Mouse (Mus musculus) forebrain, embryonic 15.5 days (tissue): ENCODE measurements at regions not wholly inside any gene's neighbourhood (a gene's known extent, or its start where the extent isn't known, plus 50 kb on each side); places are given as distances from the start of the nearest gene placed in this dataset.

Source experiments
- ATAC-seq: fragments of 200-750 bp; cut with Nextera tagmentation; replicated peaks from 2 replicates; pipeline ENCODE4 v1.8.0; 2017; ENCODE audit warnings: mild to moderate bottlenecking, moderate TSS enrichment, moderate library complexity
- H3K27ac ChIP-seq: fragments of 300-500 bp; sonication (generic); replicated peaks from 2 replicates; pipeline ENCODE4 v1.5.1; 2015; ENCODE audit warnings: mild to moderate bottlenecking, inconsistent platforms
- H3K27me3 ChIP-seq: fragments of 300-500 bp; sonication (generic); 2 replicates; pipeline ENCODE4 v1.6.1; 2015; ENCODE audit warnings: inconsistent platforms
- H3K36me3 ChIP-seq: fragments of 300-500 bp; sonication (generic); 2 replicates; pipeline ENCODE4 v1.6.1; 2015; ENCODE audit warnings: mild to moderate bottlenecking, inconsistent platforms
- H3K4me1 ChIP-seq: fragments of 300-500 bp; sonication (generic); 2 replicates; pipeline ENCODE4 v1.6.1; 2015; ENCODE audit warnings: inconsistent platforms
- H3K4me2 ChIP-seq: fragments of 300-500 bp; sonication (generic); replicated peaks from 2 replicates; pipeline ENCODE4 v1.6.1; 2015; ENCODE audit warnings: mild to moderate bottlenecking, inconsistent platforms
- H3K4me3 ChIP-seq: fragments of 300-500 bp; sonication (generic); 2 replicates; pipeline ENCODE4 v1.5.1; 2015; ENCODE audit warnings: mild to moderate bottlenecking, inconsistent platforms
- H3K9ac ChIP-seq: fragments of 300-500 bp; sonication (generic); replicated peaks from 2 replicates; pipeline ENCODE4 v1.6.1; 2015; ENCODE audit warnings: mild to moderate bottlenecking, inconsistent platforms
- H3K9me3 ChIP-seq: fragments of 300-500 bp; sonication (generic); 2 replicates; pipeline ENCODE4 v1.6.1; 2016; ENCODE audit warnings: inconsistent platforms
- WGBS: fragments of 180-500 bp; shearing (Covaris S2); methylation state at CpG from one replicate; pipeline ENCODE4 v1.1.7; 2015; ENCODE audit warnings: mixed read lengths; 5-methylcytosine and 5-hydroxymethylcytosine counted together

- H3K4me1 ChIP-seq = peaks cover 35% of the 10 kb centered on the region
- H3K9ac ChIP-seq = no peak overlapping the region
- WGBS = 45% methylated on average over 2 of the region's 2 CpGs
- H3K27ac ChIP-seq = no peak overlapping the region
- H3K9me3 ChIP-seq = no peaks in the 10 kb centered on the region
- no peak for ATAC-seq
- H3K4me2 ChIP-seq = no peak overlapping the region
- H3K36me3 ChIP-seq = no peaks in the 10 kb centered on the region
- H3K27me3 ChIP-seq = peaks cover 12% of the 10 kb centered on the region
- H3K4me3 ChIP-seq = no peak overlapping the region
These were observed 274.5 kb upstream of the Zfp507 start for GRCm38 (mm10) chr7:36077271-36077670.

DNA sequence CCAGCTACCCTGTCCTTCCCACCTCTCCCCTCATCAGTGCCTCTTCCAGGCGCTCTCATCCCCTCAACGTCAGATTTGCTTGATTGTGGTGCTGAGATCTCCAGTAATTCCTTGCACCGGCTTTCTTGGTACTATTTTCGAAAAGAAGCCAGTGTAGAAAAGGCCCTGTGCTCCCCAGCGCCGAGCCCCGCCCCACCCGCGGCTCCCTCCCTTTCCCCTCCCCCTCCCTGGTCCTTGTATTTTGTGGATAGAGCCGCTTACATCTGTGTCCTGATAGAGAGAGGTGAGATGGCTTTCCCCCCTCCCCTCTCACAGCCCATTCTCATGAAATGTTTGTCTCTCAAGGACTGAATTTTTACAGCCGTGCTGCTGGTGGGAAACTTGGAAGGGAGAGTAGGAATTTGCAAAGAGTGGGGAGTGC, 273.2 kb upstream of the Zfp507 start:
- Histone ChIP-seq H3K27me3 (peaks cover 15% of the 10 kb centered on the region), H3K4me2 (0 out of 2 replicates have a peak overlapping the region, but pooled peaks have one; percentile 9), H3K27ac (no peak overlapping the region), H3K4me3 (no peak overlapping the region), H3K4me1 (peaks cover 42% of the 10 kb centered on the region), H3K36me3 (no peaks in the 10 kb centered on the region), H3K9ac (no peak overlapping the region), H3K9me3 (no peaks in the 10 kb centered on the region)
- 3% methylated on average over 11 of the region's 11 CpGs for WGBS
- no peak for ATAC-seq

- H3K27ac ChIP-seq = no peak overlapping the region
- no peak overlapping the region for H3K9ac ChIP-seq
- H3K36me3 ChIP-seq = no peaks in the 10 kb centered on the region
- WGBS = 7% methylated on average over 13 of the region's 13 CpGs
- peaks cover 34% of the 10 kb centered on the region for H3K27me3 ChIP-seq
- peak overlapping the region; percentile 6 for H3K4me2 ChIP-seq
- H3K4me3 ChIP-seq = no peak overlapping the region
- H3K9me3 ChIP-seq = no peaks in the 10 kb centered on the region
- H3K4me1 ChIP-seq = peaks cover 25% of the 10 kb centered on the region
- ATAC-seq = no peak
These were observed 269.0 kb upstream of the Zfp507 start for GRCm38 (mm10) chr7:36071774-36072173.

GRCm38 (mm10) chr7:36066725-36067124, 263.9 kb upstream of the Zfp507 start:
- Histone ChIP-seq H3K36me3 (no peaks in the 10 kb centered on the region), H3K4me2 (no peak overlapping the region), H3K9me3 (no peaks in the 10 kb centered on the region), H3K4me1 (peaks cover 4% of the 10 kb centered on the region; the same call in 1 of the 2 replicates), H3K27ac (no peak overlapping the region), H3K4me3 (no peak overlapping the region), H3K27me3 (peaks cover 19% of the 10 kb centered on the region; the same call in 1 of the 2 replicates), H3K9ac (no peak overlapping the region)
- no peak for ATAC-seq
- WGBS = 65% methylated on average over 3 of the region's 3 CpGs

DNA sequence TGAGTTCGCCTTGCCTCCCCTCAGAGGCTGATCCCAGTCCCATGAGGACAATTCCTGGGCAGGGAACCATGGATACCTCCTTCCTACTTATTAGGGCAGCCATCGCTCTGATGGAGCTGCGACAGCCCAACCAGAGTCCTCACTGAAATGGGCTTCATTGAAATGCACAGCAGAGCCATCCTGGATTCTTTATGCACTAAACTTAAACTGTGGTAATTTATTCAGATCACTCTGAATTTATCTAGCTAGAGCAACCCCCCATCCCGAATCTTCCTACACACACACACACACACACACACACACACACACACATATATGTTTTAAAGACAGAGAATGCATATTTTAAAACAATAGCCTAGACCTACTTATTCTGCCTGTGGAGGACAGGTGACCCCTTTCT, 258.9 kb upstream of the Zfp507 start:
- H3K9ac ChIP-seq = no peak overlapping the region
- no peak overlapping the region for H3K4me2 ChIP-seq
- H3K9me3 ChIP-seq = no peaks in the 10 kb centered on the region
- no peaks in the 10 kb centered on the region for H3K27me3 ChIP-seq
- ATAC-seq = no peak
- no peaks in the 10 kb centered on the region for H3K4me1 ChIP-seq
- WGBS = 83% methylated on average over 4 of the region's 4 CpGs
- no peak overlapping the region for H3K27ac ChIP-seq
- H3K36me3 ChIP-seq = no peaks in the 10 kb centered on the region
- H3K4me3 ChIP-seq = no peak overlapping the region

- H3K4me2 ChIP-seq = no peak overlapping the region
- no peaks in the 10 kb centered on the region for H3K4me1 ChIP-seq
- WGBS = 71% methylated on average over 4 of the region's 4 CpGs
- no peak overlapping the region for H3K27ac ChIP-seq
- no peaks in the 10 kb centered on the region for H3K9me3 ChIP-seq
- ATAC-seq = no peak
- no peaks in the 10 kb centered on the region for H3K36me3 ChIP-seq
- no peak overlapping the region for H3K9ac ChIP-seq
- no peak overlapping the region for H3K4me3 ChIP-seq
- H3K27me3 ChIP-seq = no peaks in the 10 kb centered on the region
These were observed 257.6 kb upstream of the Zfp507 start for GRCm38 (mm10) chr7:36060426-36060825.

DNA sequence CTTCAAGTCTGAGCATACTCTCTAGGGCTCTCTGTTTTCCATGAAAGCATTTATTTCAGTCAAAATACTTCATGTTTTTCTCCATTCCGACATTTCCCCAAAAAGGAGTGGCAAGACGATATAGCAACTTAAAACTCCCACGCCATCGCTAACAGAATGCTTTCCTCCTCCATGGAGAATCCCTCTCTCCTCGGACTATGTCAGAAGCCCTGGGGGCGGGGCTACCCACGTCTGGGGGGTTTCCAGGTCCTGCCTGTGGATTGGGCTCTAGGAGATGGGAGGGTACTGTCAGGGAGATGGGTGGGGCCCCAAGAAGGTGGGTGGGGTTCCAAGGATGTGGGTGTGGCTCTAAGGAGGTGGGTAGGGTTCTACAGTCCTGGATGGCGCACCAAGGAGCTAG, 243.2 kb upstream of the Zfp507 start:
- ATAC-seq = no peak
- Histone ChIP-seq H3K27me3 (no peaks in the 10 kb centered on the region), H3K9me3 (no peaks in the 10 kb centered on the region), H3K36me3 (no peaks in the 10 kb centered on the region), H3K4me1 (no peaks in the 10 kb centered on the region), H3K4me2 (no peak overlapping the region), H3K4me3 (no peak overlapping the region), H3K27ac (no peak overlapping the region), H3K9ac (no peak overlapping the region)
- 88% methylated on average over 8 of the region's 8 CpGs for WGBS

DNA sequence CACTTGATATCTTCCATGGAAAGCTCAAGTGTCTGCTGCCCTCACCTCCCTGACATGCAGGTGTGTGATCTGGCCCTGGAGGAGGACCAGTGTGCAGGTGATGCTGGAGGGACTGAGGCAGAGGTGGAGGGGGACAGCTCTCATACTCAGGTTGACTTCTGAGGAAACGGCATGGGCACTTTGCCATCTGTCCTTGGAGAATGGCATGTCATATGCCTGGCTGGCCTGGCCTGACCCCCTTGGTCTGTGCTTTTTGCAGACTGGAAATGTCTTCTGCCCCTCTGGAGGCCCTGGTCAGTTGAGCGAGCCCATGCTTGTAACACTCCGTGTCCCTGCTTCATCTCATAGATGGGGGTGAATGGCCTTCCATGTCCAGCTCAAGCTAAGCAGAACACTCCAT, 229.1 kb upstream of the Zfp507 start:
- ATAC-seq = no peak
- Histone ChIP-seq H3K4me3 (no peak overlapping the region), H3K27ac (no peak overlapping the region), H3K36me3 (no peaks in the 10 kb centered on the region), H3K27me3 (no peaks in the 10 kb centered on the region), H3K4me1 (no peaks in the 10 kb centered on the region), H3K4me2 (no peak overlapping the region), H3K9me3 (no peaks in the 10 kb centered on the region), H3K9ac (no peak overlapping the region)
- WGBS = 95% methylated on average over 3 of the region's 3 CpGs

GRCm38 (mm10) chr7:36023015-36023414, 220.2 kb upstream of the Zfp507 start:
- no peak for ATAC-seq
- no peak overlapping the region for H3K27ac ChIP-seq

GRCm38 (mm10) chr7:36022489-36022888, 219.7 kb upstream of the Zfp507 start:
- no peaks in the 10 kb centered on the region for H3K9me3 ChIP-seq
- H3K9ac ChIP-seq = no peak overlapping the region
- H3K27me3 ChIP-seq = no peaks in the 10 kb centered on the region
- ATAC-seq = peak; percentile 57
- no peaks in the 10 kb centered on the region for H3K4me1 ChIP-seq
- whole genome bisulfite sequencing = 38% methylated on average over 6 of the region's 6 CpGs
- no peaks in the 10 kb centered on the region for H3K36me3 ChIP-seq
- no peak overlapping the region for H3K4me2 ChIP-seq
- H3K27ac ChIP-seq = no peak overlapping the region
- no peak overlapping the region for H3K4me3 ChIP-seq

More at GRCm38 (mm10) chr7:36023015-36023414, 220.2 kb upstream of the Zfp507 start:
- no peak overlapping the region for H3K4me3 ChIP-seq
- no peaks in the 10 kb centered on the region for H3K4me1 ChIP-seq
- no peak overlapping the region for H3K4me2 ChIP-seq
- WGBS = 76% methylated on average over 10 of the region's 10 CpGs
- H3K27me3 ChIP-seq = no peaks in the 10 kb centered on the region
- no peaks in the 10 kb centered on the region for H3K36me3 ChIP-seq
- H3K9ac ChIP-seq = no peak overlapping the region
- H3K9me3 ChIP-seq = no peaks in the 10 kb centered on the region

GRCm38 (mm10) chr7:36016926-36017753, 214.3 kb upstream of the Zfp507 start:
- Histone ChIP-seq H3K27ac (no peak overlapping the region), H3K4me3 (no peak overlapping the region), H3K4me1 (no peaks in the 10 kb centered on the region), H3K27me3 (no peaks in the 10 kb centered on the region), H3K36me3 (no peaks in the 10 kb centered on the region), H3K9ac (no peak overlapping the region), H3K9me3 (no peaks in the 10 kb centered on the region), H3K4me2 (no peak overlapping the region)
- ATAC-seq = no peak
- WGBS = 70% methylated on average over 19 of the region's 19 CpGs

DNA sequence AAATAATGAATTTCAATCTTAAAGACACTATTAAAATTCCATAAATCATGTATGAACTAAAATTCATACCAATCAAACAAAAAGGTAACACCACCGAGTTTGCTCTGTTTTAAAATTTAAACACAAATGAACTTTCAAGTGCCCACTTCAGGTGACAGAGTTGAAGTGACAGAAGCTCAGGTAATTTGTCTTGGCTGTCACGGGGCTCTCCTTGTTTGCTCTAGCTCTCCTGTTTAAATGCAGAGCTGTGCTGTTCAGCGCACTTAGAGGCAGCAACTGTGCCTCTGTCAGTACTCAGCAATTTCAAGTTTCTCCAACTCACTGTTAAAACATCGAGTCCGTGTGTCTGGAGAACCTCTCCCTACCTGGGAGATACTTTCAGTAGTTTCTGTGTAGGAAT, 193.8 kb upstream of the Zfp507 start:
- Histone ChIP-seq H3K4me3 (no peak overlapping the region), H3K9me3 (no peaks in the 10 kb centered on the region), H3K27me3 (no peaks in the 10 kb centered on the region), H3K36me3 (no peaks in the 10 kb centered on the region), H3K4me2 (no peak overlapping the region), H3K4me1 (no peaks in the 10 kb centered on the region), H3K9ac (no peak overlapping the region), H3K27ac (no peak overlapping the region)
- WGBS = 89% methylated on average over 5 of the region's 5 CpGs
- ATAC-seq = no peak

DNA sequence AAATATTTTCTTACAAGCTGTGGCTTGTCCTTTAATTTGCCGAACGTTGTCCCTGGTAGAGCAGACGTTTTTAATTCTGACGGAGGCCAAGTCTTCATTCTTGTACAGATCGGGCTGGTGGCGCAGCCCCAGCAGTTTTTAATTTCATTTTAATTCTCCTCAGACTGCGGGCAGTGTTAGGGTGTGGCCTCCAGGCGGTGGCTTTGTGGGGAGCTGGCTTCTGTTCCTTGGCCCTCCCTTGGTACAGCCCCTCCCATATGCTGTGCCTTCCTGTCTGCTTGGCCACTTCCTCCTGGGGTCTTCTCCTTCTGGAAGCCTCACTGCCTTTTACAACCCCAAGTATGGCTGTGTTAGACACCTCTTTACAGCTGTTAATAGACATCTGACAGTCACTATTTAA, 189.7 kb upstream of the Zfp507 start:
- no peak for ATAC-seq
- Histone ChIP-seq H3K36me3 (no peaks in the 10 kb centered on the region), H3K4me1 (no peaks in the 10 kb centered on the region), H3K9ac (no peak overlapping the region), H3K4me2 (no peak overlapping the region), H3K27me3 (no peaks in the 10 kb centered on the region), H3K9me3 (no peaks in the 10 kb centered on the region), H3K27ac (no peak overlapping the region), H3K4me3 (no peak overlapping the region)
- WGBS = 89% methylated on average over 8 of the region's 8 CpGs
